Mouse (Mus musculus) kidney, adult 2 months (tissue): ENCODE results near the gene Med7. TPM values are rescaled to one million over a fixed set of nuclear protein-coding genes. Genes with fewer than 3 reads are reported as not detected.

Source experiments
- DNase-seq: peaks from one replicate; pipeline ENCODE4 v3.0.0; 2021
- H3K27ac ChIP-seq: fragments of 200-500 bp; 2 replicates; pipeline ENCODE4 v1.5.1; 2012; ENCODE audit warnings: low read depth, low read length, control low read depth, inconsistent platforms; ENCODE audit not compliant: insufficient read depth
- H3K27me3 ChIP-seq: fragments of 200-500 bp; replicated peaks from 2 replicates; pipeline ENCODE4 v1.6.1; 2012; ENCODE audit warnings: mild to moderate bottlenecking, moderate library complexity, low read length, inconsistent platforms; ENCODE audit not compliant: control insufficient read depth, insufficient read depth
- H3K36me3 ChIP-seq: fragments of 200-500 bp; 2 replicates; pipeline ENCODE4 v1.6.1; 2012; ENCODE audit warnings: mild to moderate bottlenecking, moderate library complexity, low read length, inconsistent platforms; ENCODE audit not compliant: control insufficient read depth, insufficient read depth
- H3K4me1 ChIP-seq: fragments of 200-500 bp; 2 replicates; pipeline ENCODE4 v1.6.1; 2011; ENCODE audit warnings: low read length; ENCODE audit not compliant: control insufficient read depth, insufficient read depth
- H3K4me3 ChIP-seq: fragments of 200-500 bp; 2 replicates; pipeline ENCODE4 v1.5.1; 2011; ENCODE audit warnings: mild to moderate bottlenecking, low read depth, low read length, control low read depth; ENCODE audit not compliant: insufficient read depth
- CTCF ChIP-seq: fragments of 200-500 bp; conservative IDR thresholded peaks from 2 replicates; pipeline ENCODE4 v1.5.1; 2011; ENCODE audit warnings: low read depth, mild to moderate bottlenecking, control low read depth, low read length, moderate library complexity, mixed read lengths; ENCODE audit not compliant: insufficient read depth, insufficient read length
- POLR2A ChIP-seq: fragments of 200-500 bp; IDR thresholded peaks from one replicate; pipeline ENCODE4 v1.6.1; 2011; ENCODE audit warnings: low read depth, low read length, control low read depth
- WGBS: fragments of 180-500 bp; shearing (Covaris S2); methylation state at CpG from one replicate; pipeline ENCODE4 v1.1.7; 2018; 5-methylcytosine and 5-hydroxymethylcytosine counted together
- polyA plus RNA-seq: library from polyadenylated mRNA; depleted of rRNA; stranded (reverse); fragments of >200 nt; gene quantifications from 2 replicates; pipeline ENCODE4 v1.2.3, GENCODE M21; 2012

Med7 gene
- polyA plus RNA-seq, 1 experiment: 16.5 TPM

- Histone ChIP-seq H3K27ac (no peak overlapping the region), H3K36me3 (0 out of 2 replicates have a peak, but pooled peaks cover 3% of the 10 kb centered on the region), H3K27me3 (no peaks in the 10 kb centered on the region), H3K4me3 (no peak overlapping the region), H3K4me1 (no peaks in the 10 kb centered on the region)
- TF ChIP-seq POLR2A: no peak
- no peak for TF ChIP-seq CTCF
- 94% methylated on average over 6 of the region's 6 CpGs for WGBS
- DNase-seq: no peak
These were observed 9.4 kb downstream of the Med7 start for GRCm38 (mm10) chr11:46446150-46446549.

- Histone ChIP-seq H3K27ac (no peak overlapping the region), H3K36me3 (0 out of 2 replicates have a peak, but pooled peaks cover 1% of the 10 kb centered on the region), H3K27me3 (no peaks in the 10 kb centered on the region), H3K4me1 (no peaks in the 10 kb centered on the region), H3K4me3 (no peak overlapping the region)
- no peak for DNase-seq
- WGBS: 79% methylated on average over 13 of the region's 13 CpGs
- TF ChIP-seq POLR2A: no peak
- TF ChIP-seq CTCF: no peak
These were observed 11.1 kb downstream of the Med7 start for GRCm38 (mm10) chr11:46447644-46448484.

GRCm38 (mm10) chr11:46449461-46450080 is 12.8 kb downstream of the Med7 start:
- no peaks in the 10 kb centered on the region for H3K4me1 ChIP-seq

GRCm38 (mm10) chr11:46454453-46455045 is 17.8 kb downstream of the Med7 start, which contains the start of gene Havcr2:
Havcr2 (plus strand) TSS chr11:46454935.
- H3K36me3 ChIP-seq: no peaks in the 10 kb centered on the region
- H3K4me1 ChIP-seq: no peaks in the 10 kb centered on the region
- TF ChIP-seq POLR2A (no peak), CTCF (no peak)
- no peak for DNase-seq
- no peak within 1 kb of the TSS for H3K4me3 ChIP-seq
- H3K27me3 ChIP-seq: no peaks in the 10 kb centered on the region
- H3K27ac ChIP-seq: no peak within 1 kb of the TSS
- 68% methylated on average over 6 of the region's 6 CpGs for WGBS

More at GRCm38 (mm10) chr11:46449461-46450080, 12.8 kb downstream of the Med7 start:
- H3K27me3 ChIP-seq: no peaks in the 10 kb centered on the region
- WGBS: 88% methylated on average over 11 of the region's 11 CpGs
- no peak overlapping the region for H3K27ac ChIP-seq
- 0 out of 2 replicates have a peak, but pooled peaks cover 1% of the 10 kb centered on the region for H3K36me3 ChIP-seq
- no peak overlapping the region for H3K4me3 ChIP-seq
- DNase-seq: no peak
- TF ChIP-seq CTCF (no peak), POLR2A (no peak)

- no peaks in the 10 kb centered on the region for H3K36me3 ChIP-seq
- H3K4me1 ChIP-seq: no peaks in the 10 kb centered on the region
- WGBS: 57% methylated on average over 3 of the region's 3 CpGs
- TF ChIP-seq CTCF: no peak
- TF ChIP-seq POLR2A: no peak
- H3K27ac ChIP-seq: no peak overlapping the region
- no peak for DNase-seq
- H3K4me3 ChIP-seq: no peak overlapping the region
- H3K27me3 ChIP-seq: no peaks in the 10 kb centered on the region
These were observed 23.2 kb downstream of the Med7 start for GRCm38 (mm10) chr11:46459960-46460359.

- no peaks in the 10 kb centered on the region for H3K4me1 ChIP-seq
- H3K4me3 ChIP-seq: no peak overlapping the region
- no peaks in the 10 kb centered on the region for H3K27me3 ChIP-seq
- no peaks in the 10 kb centered on the region for H3K36me3 ChIP-seq
- DNase-seq: no peak
- WGBS: 63% methylated on average over 5 of the region's 5 CpGs
- no peak overlapping the region for H3K27ac ChIP-seq
- TF ChIP-seq POLR2A: no peak
- TF ChIP-seq CTCF: no peak
These were observed 24.6 kb downstream of the Med7 start for GRCm38 (mm10) chr11:46461362-46461761.

- no peaks in the 10 kb centered on the region for H3K36me3 ChIP-seq
- 59% methylated on average over 5 of the region's 5 CpGs for WGBS
- no peaks in the 10 kb centered on the region for H3K27me3 ChIP-seq
- no peak overlapping the region for H3K27ac ChIP-seq
- no peak overlapping the region for H3K4me3 ChIP-seq
- no peak for DNase-seq
- TF ChIP-seq CTCF: no peak
- no peak for TF ChIP-seq POLR2A
- no peaks in the 10 kb centered on the region for H3K4me1 ChIP-seq
These were observed 25.2 kb downstream of the Med7 start for GRCm38 (mm10) chr11:46461931-46462330.
